Mouse (Mus musculus): ENCODE measurements at regions not wholly inside any gene's neighbourhood (a gene's known extent, or its start where the extent isn't known, plus 50 kb on each side); places are given as distances from the start of the nearest gene placed in this dataset.

- no peak for TF ChIP-seq CTCF (IDR thresholded peaks at IDR 0.05; ENCODE audit: control insufficient read depth, insufficient read depth, low read length)
- no peak for TF ChIP-seq POLR2A (IDR thresholded peaks at IDR 0.05; ENCODE audit: borderline replicate concordance, control insufficient read depth, low read depth, low read length)
Measured at GRCm38 (mm10) chr14:16155106-16155505, 94.0 kb upstream of the Ngly1 start.

Measured in bone marrow, adult 2 months (tissue).